Mouse (Mus musculus) gonadal fat pad, adult 2 months (tissue): ENCODE data around the gene Krt76. TPM values are rescaled to one million over a fixed set of nuclear protein-coding genes. Genes with fewer than 3 reads are reported as not detected.

Experiments used
- DNase-seq: peaks from one replicate; pipeline ENCODE4 v3.0.0-alpha.2; 2012; ENCODE audit warnings: low read depth
- polyA plus RNA-seq: library from polyadenylated mRNA; depleted of rRNA; stranded (reverse); fragments of >200 nt; gene quantifications from 2 replicates; pipeline ENCODE4 v1.2.3, GENCODE M21; 2012; rRNA removed

Krt76 gene
- polyA plus RNA-seq: not detected in 2 replicates

GRCm38 (mm10) chr15:101892820-101893219 lies at the start of gene Krt76:
TSS of gene Krt76 (minus strand) at chr15:101892920.
- no peak for DNase-seq

GRCm38 (mm10) chr15:101941948-101942347 lies 49.2 kb upstream of the Krt76 start:
- no peak for DNase-seq

GRCm38 (mm10) chr15:101940274-101940829 lies 47.6 kb upstream of the Krt76 start, which contains the start of gene Krt79:
TSS of gene Krt79 (minus strand) at chr15:101940324.
- no peak for DNase-seq

GRCm38 (mm10) chr15:101938600-101939308 lies 46.0 kb upstream of the Krt76 start:
- DNase-seq: peak; percentile 88

GRCm38 (mm10) chr15:101933024-101933423 lies 40.3 kb upstream of the Krt76 start:
- DNase-seq: peak; percentile 93

- DNase-seq: no peak
Measured at GRCm38 (mm10) chr15:101929666-101930065, 36.9 kb upstream of the Krt76 start.

GRCm38 (mm10) chr15:101929087-101929486 lies 36.4 kb upstream of the Krt76 start:
- no peak for DNase-seq

GRCm38 (mm10) chr15:101927340-101928080 lies 34.8 kb upstream of the Krt76 start:
- no peak for DNase-seq

- DNase-seq: no peak
Measured at GRCm38 (mm10) chr15:101925041-101925440, 32.3 kb upstream of the Krt76 start.

GRCm38 (mm10) chr15:101924635-101925034 lies 31.9 kb upstream of the Krt76 start, which contains the start of gene Krt4:
TSS of gene Krt4 (minus strand) at chr15:101924735.
- DNase-seq: no peak

GRCm38 (mm10) chr15:101922296-101922695 lies 29.6 kb upstream of the Krt76 start:
- DNase-seq: no peak

GRCm38 (mm10) chr15:101916072-101916471 lies 23.4 kb upstream of the Krt76 start:
- DNase-seq: no peak

GRCm38 (mm10) chr15:101904849-101905248 lies 12.1 kb upstream of the Krt76 start:
- no peak for DNase-seq

GRCm38 (mm10) chr15:101902171-101903149 lies 9.7 kb upstream of the Krt76 start:
- DNase-seq: no peak

- DNase-seq: no peak
Measured at GRCm38 (mm10) chr15:101895216-101895615, 2.5 kb upstream of the Krt76 start.

- DNase-seq: no peak
Measured at GRCm38 (mm10) chr15:101879776-101880175, 12.9 kb downstream of the Krt76 start.

GRCm38 (mm10) chr15:101878041-101878440 lies 14.7 kb downstream of the Krt76 start:
- DNase-seq: no peak

- DNase-seq: no peak
Measured at GRCm38 (mm10) chr15:101874383-101874782, 18.3 kb downstream of the Krt76 start.

- no peak for DNase-seq
Measured at GRCm38 (mm10) chr15:101873231-101873630, 19.5 kb downstream of the Krt76 start.

GRCm38 (mm10) chr15:101869431-101869830 lies 23.3 kb downstream of the Krt76 start, which contains the start of gene Krt77:
TSS of gene Krt77 (minus strand) at chr15:101869705.
- no peak for DNase-seq

- DNase-seq: no peak
Measured at GRCm38 (mm10) chr15:101866754-101867153, 26.0 kb downstream of the Krt76 start.
